Mouse (Mus musculus): ENCODE measurements around the gene Dact3.

GRCm38 (mm10) chr7:16851636-16852035, 23.5 kb upstream of the Dact3 start:
- TF ChIP-seq EP300 (IDR thresholded peaks at IDR 0.05; ENCODE audit: low read depth), result no peak
- TF ChIP-seq CTCF (IDR thresholded peaks at IDR 0.05; ENCODE audit: low read depth), result no peak

Measured in liver, embryonic 14.5 days (tissue).